Mouse (Mus musculus) urinary bladder, postnatal 36 days (tissue): ENCODE results near the gene Lmntd2.

Experiments
- DNase-seq, 2 experiments: peaks; one replicate each; pipeline ENCODE4 v3.0.0; 2022; ENCODE audit warnings: low spot score in 2 of 2, mixed read lengths in 1 of 2

The Lmntd2 gene

GRCm38 (mm10) chr7:141191036-141191435, 22.8 kb downstream of the Lmntd2 start:
- no peak for DNase-seq

GRCm38 (mm10) chr7:141190220-141190619, 23.7 kb downstream of the Lmntd2 start:
- DNase-seq, result no peak

GRCm38 (mm10) chr7:141188733-141189132, 25.1 kb downstream of the Lmntd2 start:
- no peak for DNase-seq

GRCm38 (mm10) chr7:141188194-141188593, 25.7 kb downstream of the Lmntd2 start:
- DNase-seq, result no peak

GRCm38 (mm10) chr7:141176173-141176572, 37.7 kb downstream of the Lmntd2 start:
- peak; percentile 69 to 88 for DNase-seq

GRCm38 (mm10) chr7:141175068-141175467, 38.8 kb downstream of the Lmntd2 start:
- DNase-seq, result no peak

- no peak for DNase-seq
These were observed 40.5 kb downstream of the Lmntd2 start for GRCm38 (mm10) chr7:141173323-141173850.

GRCm38 (mm10) chr7:141172116-141173006, 41.5 kb downstream of the Lmntd2 start, which contains the start of gene Rnh1:
TSS of gene Rnh1 (minus strand) at chr7:141172857.
- peak; percentile 87 to 89 for DNase-seq

GRCm38 (mm10) chr7:141169866-141170265, 44.0 kb downstream of the Lmntd2 start:
- DNase-seq, result no peak

- no peak for DNase-seq
These were observed 44.6 kb downstream of the Lmntd2 start for GRCm38 (mm10) chr7:141169300-141169699.

- peak; percentile 76 to 83 for DNase-seq
These were observed 45.3 kb downstream of the Lmntd2 start for GRCm38 (mm10) chr7:141168518-141168953.

- peak; percentile 55 to 67 for DNase-seq
These were observed 45.9 kb downstream of the Lmntd2 start for GRCm38 (mm10) chr7:141167901-141168517.

- DNase-seq, result peak; percentile 57 to 71
These were observed 49.0 kb downstream of the Lmntd2 start for GRCm38 (mm10) chr7:141164850-141165249.

- no peak for DNase-seq
These were observed 49.5 kb downstream of the Lmntd2 start for GRCm38 (mm10) chr7:141164397-141164796.
